Mouse (Mus musculus): ENCODE data around the gene Gpr37l1. TPM values are rescaled to one million over a fixed set of nuclear protein-coding genes. Genes with fewer than 3 reads are reported as not detected.

Gpr37l1 gene
- polyA plus RNA-seq, 1 experiment: 2.2 TPM

- H3K36me3 ChIP-seq (ENCODE audit: control insufficient read depth, insufficient read depth, low read length): no peaks in the 10 kb centered on the region
- WGBS: 59% methylated on average over 2 of the region's 2 CpGs
- no peaks in the 10 kb centered on the region for H3K4me1 ChIP-seq (ENCODE audit: control insufficient read depth, insufficient read depth, insufficient read length, low read length)
- no peak overlapping the region for H3K4me3 ChIP-seq (ENCODE audit: low read depth, low read length)
- no peak for TF ChIP-seq CTCF (IDR thresholded peaks at IDR 0.05; ENCODE audit: extremely low read depth, insufficient read length, insufficient replicate concordance, low read depth, low read length)
- TF ChIP-seq POLR2A (IDR thresholded peaks at IDR 0.05; ENCODE audit: low read depth, low read length): no peak
- no peak overlapping the region for H3K27ac ChIP-seq (ENCODE audit: insufficient read depth, low read depth, low read length)
- no peaks in the 10 kb centered on the region for H3K27me3 ChIP-seq (ENCODE audit: control insufficient read depth, insufficient read depth, low read length)
Observed at GRCm38 (mm10) chr1:135139906-135140305, 27.6 kb downstream of the Gpr37l1 start.

- Histone ChIP-seq H3K36me3 (ENCODE audit: control insufficient read depth, insufficient read depth, low read length) (no peaks in the 10 kb centered on the region), H3K27ac (ENCODE audit: insufficient read depth, low read depth, low read length) (no peak overlapping the region), H3K4me3 (ENCODE audit: low read depth, low read length) (no peak overlapping the region), H3K4me1 (ENCODE audit: control insufficient read depth, insufficient read depth, insufficient read length, low read length) (0 out of 2 replicates have a peak, but pooled peaks cover 2% of the 10 kb centered on the region), H3K27me3 (ENCODE audit: control insufficient read depth, insufficient read depth, low read length) (no peaks in the 10 kb centered on the region)
- peak; percentile 62; the same call in 1 of the 2 replicates for TF ChIP-seq CTCF (IDR thresholded peaks at IDR 0.05; ENCODE audit: extremely low read depth, insufficient read length, insufficient replicate concordance, low read depth, low read length)
- no peak for TF ChIP-seq POLR2A (IDR thresholded peaks at IDR 0.05; ENCODE audit: low read depth, low read length)
- 2% methylated on average over 1 of the region's 1 CpGs for WGBS
Observed at GRCm38 (mm10) chr1:135136500-135136899, 31.0 kb downstream of the Gpr37l1 start.

GRCm38 (mm10) chr1:135135111-135135787 lies 32.2 kb downstream of the Gpr37l1 start:
- no peak overlapping the region for H3K27ac ChIP-seq (ENCODE audit: insufficient read depth, low read depth, low read length)
- H3K36me3 ChIP-seq (ENCODE audit: control insufficient read depth, insufficient read depth, low read length): no peaks in the 10 kb centered on the region
- TF ChIP-seq POLR2A (IDR thresholded peaks at IDR 0.05; ENCODE audit: low read depth, low read length) (no peak), CTCF (IDR thresholded peaks at IDR 0.05; ENCODE audit: extremely low read depth, insufficient read length, insufficient replicate concordance, low read depth, low read length) (no peak)
- 82% methylated on average over 8 of the region's 8 CpGs for WGBS
- no peaks in the 10 kb centered on the region for H3K27me3 ChIP-seq (ENCODE audit: control insufficient read depth, insufficient read depth, low read length)
- no peak overlapping the region for H3K4me3 ChIP-seq (ENCODE audit: low read depth, low read length)
- H3K4me1 ChIP-seq (ENCODE audit: control insufficient read depth, insufficient read depth, insufficient read length, low read length): 0 out of 2 replicates have a peak, but pooled peaks cover 5% of the 10 kb centered on the region

GRCm38 (mm10) chr1:135133678-135134435 lies 33.6 kb downstream of the Gpr37l1 start:
- Histone ChIP-seq H3K4me3 (ENCODE audit: low read depth, low read length) (peak overlapping the region; percentile 21; the same call in 1 of the 2 replicates), H3K27me3 (ENCODE audit: control insufficient read depth, insufficient read depth, low read length) (no peaks in the 10 kb centered on the region), H3K27ac (ENCODE audit: insufficient read depth, low read depth, low read length) (peak overlapping the region; percentile 75; the same call in 1 of the 2 replicates), H3K36me3 (ENCODE audit: control insufficient read depth, insufficient read depth, low read length) (no peaks in the 10 kb centered on the region), H3K4me1 (ENCODE audit: control insufficient read depth, insufficient read depth, insufficient read length, low read length) (0 out of 2 replicates have a peak, but pooled peaks cover 9% of the 10 kb centered on the region)
- no peak for TF ChIP-seq CTCF (IDR thresholded peaks at IDR 0.05; ENCODE audit: extremely low read depth, insufficient read length, insufficient replicate concordance, low read depth, low read length)
- TF ChIP-seq POLR2A (IDR thresholded peaks at IDR 0.05; ENCODE audit: low read depth, low read length): no peak
- 68% methylated on average over 10 of the region's 10 CpGs for WGBS

GRCm38 (mm10) chr1:135132893-135133369 lies 34.5 kb downstream of the Gpr37l1 start:
- TF ChIP-seq POLR2A (IDR thresholded peaks at IDR 0.05; ENCODE audit: low read depth, low read length) (no peak), CTCF (IDR thresholded peaks at IDR 0.05; ENCODE audit: extremely low read depth, insufficient read length, insufficient replicate concordance, low read depth, low read length) (no peak)
- Histone ChIP-seq H3K4me3 (ENCODE audit: low read depth, low read length) (peak overlapping the region; percentile 44), H3K36me3 (ENCODE audit: control insufficient read depth, insufficient read depth, low read length) (no peaks in the 10 kb centered on the region), H3K4me1 (ENCODE audit: control insufficient read depth, insufficient read depth, insufficient read length, low read length) (peaks cover 9% of the 10 kb centered on the region; the same call in 1 of the 2 replicates), H3K27me3 (ENCODE audit: control insufficient read depth, insufficient read depth, low read length) (no peaks in the 10 kb centered on the region), H3K27ac (ENCODE audit: insufficient read depth, low read depth, low read length) (peak overlapping the region; percentile 75)
- 73% methylated on average over 9 of the region's 9 CpGs for WGBS

GRCm38 (mm10) chr1:135132473-135132872 lies 35.0 kb downstream of the Gpr37l1 start, which contains the start of gene Ptpn7:
Gene Ptpn7, plus strand, starts transcription at chr1:135132700.
- H3K27ac ChIP-seq (ENCODE audit: insufficient read depth, low read depth, low read length): peak within 1 kb of the TSS; percentile 75
- no peak for TF ChIP-seq POLR2A (IDR thresholded peaks at IDR 0.05; ENCODE audit: low read depth, low read length)
- peak; percentile 50; the same call in 1 of the 2 replicates for TF ChIP-seq CTCF (IDR thresholded peaks at IDR 0.05; ENCODE audit: extremely low read depth, insufficient read length, insufficient replicate concordance, low read depth, low read length)
- H3K27me3 ChIP-seq (ENCODE audit: control insufficient read depth, insufficient read depth, low read length): no peaks in the 10 kb centered on the region
- peak within 1 kb of the TSS; percentile 44 for H3K4me3 ChIP-seq (ENCODE audit: low read depth, low read length)
- 19% methylated on average over 10 of the region's 10 CpGs for WGBS
- H3K36me3 ChIP-seq (ENCODE audit: control insufficient read depth, insufficient read depth, low read length): no peaks in the 10 kb centered on the region
- peaks cover 9% of the 10 kb centered on the region; the same call in 1 of the 2 replicates for H3K4me1 ChIP-seq (ENCODE audit: control insufficient read depth, insufficient read depth, insufficient read length, low read length)

All from small intestine, adult 2 months (tissue).